Mouse (Mus musculus): ENCODE data around the gene Mdfi. TPM values are rescaled to one million over a fixed set of nuclear protein-coding genes. Genes with fewer than 3 reads are reported as not detected.

Gene Mdfi
- polyA plus RNA-seq (2017; shearing (Covaris generic)), result not detected

GRCm38 (mm10) chr17:47834482-47834767, at the start of gene Mdfi:
Mdfi (minus strand) TSS chr17:47834691.

Other genes with a start within 250 kb of the Mdfi start
- gene Bysl, start 223.2 kb downstream of the Mdfi start, polyA plus RNA-seq (2017; shearing (Covaris generic)), result 30.8 TPM
- 53.4 TPM for gene Med20, start 223.1 kb downstream of the Mdfi start, polyA plus RNA-seq (2017; shearing (Covaris generic))
- gene Gm20517, start 223.1 kb downstream of the Mdfi start, polyA plus RNA-seq (2017; shearing (Covaris generic)), result 1.6 TPM
- gene Usp49, start 204.0 kb downstream of the Mdfi start, polyA plus RNA-seq (2017; shearing (Covaris generic)), result 3.2 TPM
- 201 TPM for gene Tomm6, start 146.3 kb downstream of the Mdfi start, polyA plus RNA-seq (2017; shearing (Covaris generic))
- gene Frs3, start 145.7 kb downstream of the Mdfi start, polyA plus RNA-seq (2017; shearing (Covaris generic)), result 0.46 TPM
- gene Gm21981, start 140.2 kb downstream of the Mdfi start, polyA plus RNA-seq (2017; shearing (Covaris generic)), result not detected
- not detected for gene Prickle4, start 140.0 kb downstream of the Mdfi start, polyA plus RNA-seq (2017; shearing (Covaris generic))
- gene Pgc, start 107.8 kb downstream of the Mdfi start, polyA plus RNA-seq (2017; shearing (Covaris generic)), result not detected
- 23.5 TPM for gene Tfeb, start 97.7 kb downstream of the Mdfi start, polyA plus RNA-seq (2017; shearing (Covaris generic))
- 18.6 TPM for gene Foxp4, start 90.0 kb upstream of the Mdfi start, polyA plus RNA-seq (2017; shearing (Covaris generic))
- not detected for gene 1700122O11Rik, start 203.6 kb upstream of the Mdfi start, polyA plus RNA-seq (2017; shearing (Covaris generic))

Measured in effector memory CD4-positive, alpha-beta T cell, adult 5 months (primary cell).